Mouse (Mus musculus): ENCODE results near the gene Msi1. TPM values are rescaled to one million over a fixed set of nuclear protein-coding genes. Genes with fewer than 3 reads are reported as not detected.
"Not testable (repeated sequence)": the region's sequence is repeated elsewhere in the genome, so short reads cannot be mapped to it uniquely, and the experiment has no call there.

Gene Msi1
- polyA plus RNA-seq, 1 experiment from 2014 or later = 129 TPM

- no peaks in the 10 kb centered on the region for H3K9me3 ChIP-seq
- peak overlapping the region; percentile 67 for H3K4me2 ChIP-seq (replicated peaks)
- H3K36me3 ChIP-seq = no peaks in the 10 kb centered on the region
- peak overlapping the region; percentile 35 for H3K4me3 ChIP-seq
- H3K27me3 ChIP-seq (replicated peaks) = no peaks in the 10 kb centered on the region
- under 1% methylated on average over 39 of the region's 39 CpGs for WGBS
- H3K27ac ChIP-seq = peak overlapping the region; percentile 100
- peak; percentile 74 for ATAC-seq (ENCODE audit: low FRiP score, low read depth)
- peaks cover 16% of the 10 kb centered on the region for H3K4me1 ChIP-seq
- peak overlapping the region; percentile 80 for H3K9ac ChIP-seq
Observed at GRCm38 (mm10) chr5:115488841-115489698, 59.7 kb downstream of the Msi1 start.

- peak; percentile 81 for ATAC-seq (ENCODE audit: low FRiP score, low read depth)
- H3K9ac ChIP-seq = peak overlapping the region; percentile 80
- no peaks in the 10 kb centered on the region for H3K27me3 ChIP-seq (replicated peaks)
- peaks cover 16% of the 10 kb centered on the region for H3K4me1 ChIP-seq
- H3K36me3 ChIP-seq = no peaks in the 10 kb centered on the region
- H3K4me3 ChIP-seq = peak overlapping the region; percentile 35
- WGBS = under 1% methylated on average over 50 of the region's 50 CpGs
- no peaks in the 10 kb centered on the region for H3K9me3 ChIP-seq
- peak overlapping the region; percentile 67 for H3K4me2 ChIP-seq (replicated peaks)
- H3K27ac ChIP-seq = peak overlapping the region; percentile 100
Observed at GRCm38 (mm10) chr5:115489699-115490637, 60.6 kb downstream of the Msi1 start.

- Histone ChIP-seq H3K36me3 (no peaks in the 10 kb centered on the region), H3K9ac (no peak overlapping the region), H3K27me3 (replicated peaks) (no peaks in the 10 kb centered on the region), H3K27ac (no peak overlapping the region), H3K4me2 (replicated peaks) (peak overlapping the region; percentile 67), H3K9me3 (no peaks in the 10 kb centered on the region), H3K4me3 (no peak overlapping the region), H3K4me1 (peaks cover 16% of the 10 kb centered on the region)
- 10% methylated on average over 8 of the region's 8 CpGs for WGBS
- no peak for ATAC-seq (ENCODE audit: low FRiP score, low read depth)
Observed at GRCm38 (mm10) chr5:115490638-115491000, 61.2 kb downstream of the Msi1 start.

- Histone ChIP-seq H3K4me2 (replicated peaks) (peak overlapping the region; percentile 67), H3K9ac (no peak overlapping the region)
- ATAC-seq (ENCODE audit: low FRiP score, low read depth) = no peak
Observed at GRCm38 (mm10) chr5:115491076-115491475, 61.7 kb downstream of the Msi1 start.

GRCm38 (mm10) chr5:115491771-115492322 is 62.4 kb downstream of the Msi1 start:
- no peak overlapping the region for H3K27ac ChIP-seq
- H3K4me1 ChIP-seq = peaks cover 16% of the 10 kb centered on the region
- H3K4me3 ChIP-seq = no peak overlapping the region
- no peaks in the 10 kb centered on the region for H3K9me3 ChIP-seq
- no peaks in the 10 kb centered on the region for H3K36me3 ChIP-seq
- H3K4me2 ChIP-seq (replicated peaks) = peak overlapping the region; percentile 67
- H3K9ac ChIP-seq = peak overlapping the region; percentile 40; the same call in 1 of the 2 replicates
- 5% methylated on average over 28 of the region's 28 CpGs for WGBS
- ATAC-seq (ENCODE audit: low FRiP score, low read depth) = no peak
- H3K27me3 ChIP-seq (replicated peaks) = no peaks in the 10 kb centered on the region

More at GRCm38 (mm10) chr5:115491076-115491475, 61.7 kb downstream of the Msi1 start:
- Histone ChIP-seq H3K4me3 (no peak overlapping the region), H3K27me3 (replicated peaks) (no peaks in the 10 kb centered on the region), H3K27ac (no peak overlapping the region), H3K4me1 (peaks cover 16% of the 10 kb centered on the region), H3K9me3 (no peaks in the 10 kb centered on the region), H3K36me3 (no peaks in the 10 kb centered on the region)
- WGBS = 34% methylated on average over 5 of the region's 5 CpGs

GRCm38 (mm10) chr5:115492711-115493335 is 63.4 kb downstream of the Msi1 start:
- 82% methylated on average over 6 of the region's 6 CpGs for WGBS
- Histone ChIP-seq H3K4me2 (replicated peaks) (no peak overlapping the region), H3K9ac (no peak overlapping the region), H3K27me3 (replicated peaks) (no peaks in the 10 kb centered on the region), H3K4me1 (peaks cover 16% of the 10 kb centered on the region), H3K9me3 (no peaks in the 10 kb centered on the region), H3K4me3 (no peak overlapping the region), H3K27ac (no peak overlapping the region), H3K36me3 (no peaks in the 10 kb centered on the region)
- no peak for ATAC-seq (ENCODE audit: low FRiP score, low read depth)

- Histone ChIP-seq H3K9ac (no peak overlapping the region), H3K4me3 (no peak overlapping the region), H3K27ac (no peak overlapping the region), H3K4me2 (replicated peaks) (no peak overlapping the region), H3K4me1 (peaks cover 16% of the 10 kb centered on the region), H3K36me3 (no peaks in the 10 kb centered on the region), H3K9me3 (no peaks in the 10 kb centered on the region), H3K27me3 (replicated peaks) (no peaks in the 10 kb centered on the region)
- 72% methylated on average over 5 of the region's 5 CpGs for WGBS
- ATAC-seq (ENCODE audit: low FRiP score, low read depth) = no peak
Observed at GRCm38 (mm10) chr5:115493441-115493840, 64.0 kb downstream of the Msi1 start.

- H3K27ac ChIP-seq; H3K4me3 ChIP-seq; ATAC-seq (ENCODE audit: low FRiP score, low read depth); H3K4me2 ChIP-seq (replicated peaks); H3K9me3 ChIP-seq; H3K27me3 ChIP-seq (replicated peaks); H3K9ac ChIP-seq; H3K36me3 ChIP-seq: not testable (repeated sequence)
- 78% methylated on average over 3 of the region's 3 CpGs for WGBS
- H3K4me1 ChIP-seq = peaks cover 15% of the 10 kb centered on the region
Observed at GRCm38 (mm10) chr5:115495618-115496017, 66.2 kb downstream of the Msi1 start.

- Histone ChIP-seq H3K36me3 (no peaks in the 10 kb centered on the region), H3K9me3 (no peaks in the 10 kb centered on the region), H3K27me3 (replicated peaks) (no peaks in the 10 kb centered on the region), H3K4me1 (peaks cover 3% of the 10 kb centered on the region), H3K27ac (no peak overlapping the region), H3K4me2 (replicated peaks) (no peak overlapping the region), H3K9ac (no peak overlapping the region), H3K4me3 (no peak overlapping the region)
- no peak for ATAC-seq (ENCODE audit: low FRiP score, low read depth)
- WGBS = 83% methylated on average over 7 of the region's 7 CpGs
Observed at GRCm38 (mm10) chr5:115497033-115497432, 67.6 kb downstream of the Msi1 start.

- Histone ChIP-seq H3K27me3 (replicated peaks) (no peaks in the 10 kb centered on the region), H3K4me1 (no peaks in the 10 kb centered on the region), H3K9me3 (no peaks in the 10 kb centered on the region), H3K9ac (no peak overlapping the region), H3K27ac (no peak overlapping the region), H3K4me3 (no peak overlapping the region), H3K4me2 (replicated peaks) (no peak overlapping the region), H3K36me3 (no peaks in the 10 kb centered on the region)
- 57% methylated on average over 9 of the region's 9 CpGs for WGBS
- no peak for ATAC-seq (ENCODE audit: low FRiP score, low read depth)
Observed at GRCm38 (mm10) chr5:115498307-115499240, 69.2 kb downstream of the Msi1 start.

- H3K9ac ChIP-seq = no peak overlapping the region
- no peak for ATAC-seq (ENCODE audit: low FRiP score, low read depth)
- no peaks in the 10 kb centered on the region for H3K9me3 ChIP-seq
- no peak overlapping the region for H3K4me2 ChIP-seq (replicated peaks)
- no peak overlapping the region for H3K27ac ChIP-seq
- WGBS = 85% methylated on average over 12 of the region's 12 CpGs
- no peak overlapping the region for H3K4me3 ChIP-seq
- no peaks in the 10 kb centered on the region for H3K27me3 ChIP-seq (replicated peaks)
- H3K36me3 ChIP-seq = no peaks in the 10 kb centered on the region
- H3K4me1 ChIP-seq = no peaks in the 10 kb centered on the region
Observed at GRCm38 (mm10) chr5:115500383-115500935, 71.1 kb downstream of the Msi1 start.

Data from neural tube, embryonic 12.5 days (tissue).